Mouse (Mus musculus): Measurements from ENCODE around the gene Wdr46. TPM values are rescaled to one million over a fixed set of nuclear protein-coding genes. Genes with fewer than 3 reads are reported as not detected.
"Not testable (repeated sequence)": the region's sequence is repeated elsewhere in the genome, so short reads cannot be mapped to it uniquely, and the experiment has no call there.

Wdr46 gene
- polyA plus RNA-seq, 1 experiment from 2014 or later = 38.8 TPM

GRCm38 (mm10) chr17:33981192-33981909 is 40.9 kb downstream of the Wdr46 start:
- Histone ChIP-seq H3K9ac (peak overlapping the region; percentile 67), H3K27me3 (peaks cover 43% of the 10 kb centered on the region), H3K4me1 (peaks cover 13% of the 10 kb centered on the region), H3K27ac (peak overlapping the region; percentile 92), H3K4me3 (peak overlapping the region; percentile 50), H3K4me2 (replicated peaks) (peak overlapping the region; percentile 66)
- H3K36me3 ChIP-seq; H3K9me3 ChIP-seq (replicated peaks): not testable (repeated sequence)
- peak; percentile 96 for ATAC-seq (ENCODE audit: low FRiP score)
- under 1% methylated on average over 27 of the region's 27 CpGs for WGBS

GRCm38 (mm10) chr17:33982136-33982535 is 41.7 kb downstream of the Wdr46 start:
- Histone ChIP-seq H3K27me3 (peaks cover 38% of the 10 kb centered on the region), H3K4me2 (replicated peaks) (peak overlapping the region; percentile 66), H3K4me3 (peak overlapping the region; percentile 50; the same call in 1 of the 2 replicates), H3K4me1 (peaks cover 13% of the 10 kb centered on the region)
- not testable (repeated sequence) for H3K9ac ChIP-seq; H3K9me3 ChIP-seq (replicated peaks); ATAC-seq (ENCODE audit: low FRiP score); H3K36me3 ChIP-seq; H3K27ac ChIP-seq
- WGBS = 10% methylated on average over 8 of the region's 8 CpGs

GRCm38 (mm10) chr17:33991788-33992664 is 51.6 kb downstream of the Wdr46 start:
- Histone ChIP-seq H3K36me3 (no peaks in the 10 kb centered on the region), H3K9ac (no peak overlapping the region), H3K27ac (no peak overlapping the region), H3K4me1 (no peaks in the 10 kb centered on the region), H3K4me2 (replicated peaks) (no peak overlapping the region), H3K4me3 (no peak overlapping the region), H3K27me3 (peaks cover 9% of the 10 kb centered on the region), H3K9me3 (replicated peaks) (no peaks in the 10 kb centered on the region)
- 31% methylated on average over 10 of the region's 10 CpGs for WGBS
- ATAC-seq (ENCODE audit: low FRiP score) = no peak; the same call in 1 of the 2 replicates

- WGBS = 92% methylated on average over 8 of the region's 8 CpGs
- H3K9ac ChIP-seq = no peak overlapping the region
Observed at GRCm38 (mm10) chr17:33994959-33995358, 54.5 kb downstream of the Wdr46 start.

GRCm38 (mm10) chr17:33995651-33996050 is 55.2 kb downstream of the Wdr46 start:
- ATAC-seq (ENCODE audit: low FRiP score) = no peak
- H3K9ac ChIP-seq = no peak overlapping the region
- 68% methylated on average over 3 of the region's 3 CpGs for WGBS
- no peak overlapping the region for H3K27ac ChIP-seq
- H3K4me2 ChIP-seq (replicated peaks) = no peak overlapping the region
- H3K27me3 ChIP-seq = peaks cover 30% of the 10 kb centered on the region
- H3K9me3 ChIP-seq (replicated peaks) = no peaks in the 10 kb centered on the region
- no peak overlapping the region for H3K4me3 ChIP-seq
- H3K4me1 ChIP-seq = peaks cover 14% of the 10 kb centered on the region
- H3K36me3 ChIP-seq = no peaks in the 10 kb centered on the region

More at GRCm38 (mm10) chr17:33994959-33995358, 54.5 kb downstream of the Wdr46 start:
- H3K27me3 ChIP-seq = peaks cover 23% of the 10 kb centered on the region
- H3K9me3 ChIP-seq (replicated peaks) = no peaks in the 10 kb centered on the region
- no peak for ATAC-seq (ENCODE audit: low FRiP score)
- H3K36me3 ChIP-seq = no peaks in the 10 kb centered on the region
- peaks cover 8% of the 10 kb centered on the region for H3K4me1 ChIP-seq
- H3K27ac ChIP-seq = no peak overlapping the region
- H3K4me2 ChIP-seq (replicated peaks) = no peak overlapping the region
- H3K4me3 ChIP-seq = no peak overlapping the region

- not testable (repeated sequence) for H3K36me3 ChIP-seq; H3K4me3 ChIP-seq; H3K4me2 ChIP-seq (replicated peaks); ATAC-seq (ENCODE audit: low FRiP score); H3K9me3 ChIP-seq (replicated peaks); H3K9ac ChIP-seq; H3K27ac ChIP-seq
- WGBS = 86% methylated on average over 2 of the region's 2 CpGs
- peaks cover 14% of the 10 kb centered on the region for H3K4me1 ChIP-seq
- H3K27me3 ChIP-seq = peaks cover 44% of the 10 kb centered on the region
Observed at GRCm38 (mm10) chr17:33997025-33997424, 56.6 kb downstream of the Wdr46 start.

GRCm38 (mm10) chr17:33998697-33999096 is 58.2 kb downstream of the Wdr46 start:
- not testable (repeated sequence) for H3K36me3 ChIP-seq; ATAC-seq (ENCODE audit: low FRiP score); H3K9ac ChIP-seq; H3K9me3 ChIP-seq (replicated peaks); H3K27ac ChIP-seq; H3K4me3 ChIP-seq; H3K4me2 ChIP-seq (replicated peaks)
- WGBS = 59% methylated on average over 5 of the region's 5 CpGs
- Histone ChIP-seq H3K4me1 (peaks cover 14% of the 10 kb centered on the region), H3K27me3 (peaks cover 49% of the 10 kb centered on the region)

Other genes with a start within 250 kb of the Wdr46 start
- 53.4 and 54.6 TPM in 2 replicates for gene March2, start 222.0 kb upstream of the Wdr46 start, polyA plus RNA-seq (2016; fragmentation: Nextera tagmentation; extraction: Ambion mirVana)
- 404 and 415 TPM in 2 replicates for gene Rab11b, start 180.1 kb upstream of the Wdr46 start, polyA plus RNA-seq (2016; fragmentation: Nextera tagmentation; extraction: Ambion mirVana)
- 25.6 and 26.8 TPM in 2 replicates for gene Angptl4, start 158.8 kb upstream of the Wdr46 start, polyA plus RNA-seq (2016; fragmentation: Nextera tagmentation; extraction: Ambion mirVana)
- 30.8 and 31.4 TPM in 2 replicates for gene Kank3, start 130.1 kb upstream of the Wdr46 start, polyA plus RNA-seq (2016; fragmentation: Nextera tagmentation; extraction: Ambion mirVana)
- 532 and 694 TPM in 2 replicates for gene Rps28, start 116.1 kb upstream of the Wdr46 start, polyA plus RNA-seq (2016; fragmentation: Nextera tagmentation; extraction: Ambion mirVana)
- 375 and 435 TPM in 2 replicates for gene Ndufa7, start 116.1 kb upstream of the Wdr46 start, polyA plus RNA-seq (2016; fragmentation: Nextera tagmentation; extraction: Ambion mirVana)
- 54.6 and 59.4 TPM in 2 replicates for gene Cd320, start 97.6 kb upstream of the Wdr46 start, polyA plus RNA-seq (2016; fragmentation: Nextera tagmentation; extraction: Ambion mirVana)
- not detected in 2 replicates for gene Gm7029, start 66.8 kb upstream of the Wdr46 start, polyA plus RNA-seq (2016; fragmentation: Nextera tagmentation; extraction: Ambion mirVana)
- gene Kifc1, start 50.0 kb upstream of the Wdr46 start, polyA plus RNA-seq (2016; fragmentation: Nextera tagmentation; extraction: Ambion mirVana) = 3.2 and 4.1 TPM in 2 replicates
- 0.30 TPM in 1 of 2 replicates, not detected in the other for gene Platr17, start 35.5 kb upstream of the Wdr46 start, polyA plus RNA-seq (2016; fragmentation: Nextera tagmentation; extraction: Ambion mirVana)
- 55.5 and 61.2 TPM in 2 replicates for gene Daxx, start 31.2 kb upstream of the Wdr46 start, polyA plus RNA-seq (2016; fragmentation: Nextera tagmentation; extraction: Ambion mirVana)
- gene Tapbp, start 24.8 kb upstream of the Wdr46 start, polyA plus RNA-seq (2016; fragmentation: Nextera tagmentation; extraction: Ambion mirVana) = 23.9 and 27.6 TPM in 2 replicates
- 21.7 and 25.5 TPM in 2 replicates for gene Zbtb22, start 24.8 kb upstream of the Wdr46 start, polyA plus RNA-seq (2016; fragmentation: Nextera tagmentation; extraction: Ambion mirVana)
- 63.1 and 64.1 TPM in 2 replicates for gene Rgl2, start 11.1 kb upstream of the Wdr46 start, polyA plus RNA-seq (2016; fragmentation: Nextera tagmentation; extraction: Ambion mirVana)
- 173 and 180 TPM in 2 replicates for gene Pfdn6, start 317 bp upstream of the Wdr46 start, polyA plus RNA-seq (2016; fragmentation: Nextera tagmentation; extraction: Ambion mirVana)
- 9.9 TPM in 2 replicates for gene B3galt4, start 10.8 kb downstream of the Wdr46 start, polyA plus RNA-seq (2016; fragmentation: Nextera tagmentation; extraction: Ambion mirVana)
- gene Vps52, start 15.2 kb downstream of the Wdr46 start, polyA plus RNA-seq (2016; fragmentation: Nextera tagmentation; extraction: Ambion mirVana) = 65.0 and 65.9 TPM in 2 replicates
- gene Rps18, start 15.3 kb downstream of the Wdr46 start, polyA plus RNA-seq (2016; fragmentation: Nextera tagmentation; extraction: Ambion mirVana) = 834 and 931 TPM in 2 replicates
- 13.8 and 16.6 TPM in 2 replicates for gene H2-K1, start 59.7 kb downstream of the Wdr46 start, polyA plus RNA-seq (2016; fragmentation: Nextera tagmentation; extraction: Ambion mirVana)
- 28.2 and 29.7 TPM in 2 replicates for gene Ring1, start 84.0 kb downstream of the Wdr46 start, polyA plus RNA-seq (2016; fragmentation: Nextera tagmentation; extraction: Ambion mirVana)
- 57.5 and 67.6 TPM in 2 replicates for gene H2-Ke6, start 87.4 kb downstream of the Wdr46 start, polyA plus RNA-seq (2016; fragmentation: Nextera tagmentation; extraction: Ambion mirVana)
- 179 and 187 TPM in 2 replicates for gene Slc39a7, start 91.0 kb downstream of the Wdr46 start, polyA plus RNA-seq (2016; fragmentation: Nextera tagmentation; extraction: Ambion mirVana)
- gene Rxrb, start 91.2 kb downstream of the Wdr46 start, polyA plus RNA-seq (2016; fragmentation: Nextera tagmentation; extraction: Ambion mirVana) = 64.9 and 68.3 TPM in 2 replicates
- gene Col11a2, start 98.8 kb downstream of the Wdr46 start, polyA plus RNA-seq (2016; fragmentation: Nextera tagmentation; extraction: Ambion mirVana) = 7.8 and 18.0 TPM in 2 replicates
- 0.29 and 0.39 TPM in 2 replicates for gene H2-Oa, start 151.7 kb downstream of the Wdr46 start, polyA plus RNA-seq (2016; fragmentation: Nextera tagmentation; extraction: Ambion mirVana)
- 13.1 and 14.2 TPM in 2 replicates for gene H2-DMa, start 178.9 kb downstream of the Wdr46 start, polyA plus RNA-seq (2016; fragmentation: Nextera tagmentation; extraction: Ambion mirVana)
- gene Brd2, start 182.0 kb downstream of the Wdr46 start, polyA plus RNA-seq (2016; fragmentation: Nextera tagmentation; extraction: Ambion mirVana) = 137 and 151 TPM in 2 replicates
- 0.21 TPM in 1 of 2 replicates, not detected in the other for gene H2-DMb2, start 202.6 kb downstream of the Wdr46 start, polyA plus RNA-seq (2016; fragmentation: Nextera tagmentation; extraction: Ambion mirVana)
- gene H2-DMb1, start 212.4 kb downstream of the Wdr46 start, polyA plus RNA-seq (2016; fragmentation: Nextera tagmentation; extraction: Ambion mirVana) = 1.4 and 2.1 TPM in 2 replicates
- 1.8 and 2.2 TPM in 2 replicates for gene Tap1, start 246.9 kb downstream of the Wdr46 start, polyA plus RNA-seq (2016; fragmentation: Nextera tagmentation; extraction: Ambion mirVana)
- 1.0 TPM in 2 replicates for gene Psmb9, start 247.1 kb downstream of the Wdr46 start, polyA plus RNA-seq (2016; fragmentation: Nextera tagmentation; extraction: Ambion mirVana)